Mouse (Mus musculus) ES-E14 (cell line): ENCODE measurements around the gene Efcab9.

Experiments
- HCFC1 ChIP-seq: IDR thresholded peaks from 2 replicates; pipeline ENCODE4 v1.6.1; 2012; ENCODE audit warnings: low read length, inconsistent platforms, borderline replicate concordance; ENCODE audit not compliant: insufficient read depth
- MAFK ChIP-seq: IDR thresholded peaks from 2 replicates; pipeline ENCODE4 v1.6.1; 2014; ENCODE audit warnings: mild to moderate bottlenecking, low read depth, low read length, inconsistent platforms; ENCODE audit not compliant: insufficient read depth
- ZC3H11A ChIP-seq: IDR thresholded peaks from 2 replicates; pipeline ENCODE4 v1.6.1; 2012; ENCODE audit warnings: low read depth, mild to moderate bottlenecking, inconsistent platforms, low read length, borderline replicate concordance
- ZNF384 ChIP-seq: IDR thresholded peaks from 2 replicates; pipeline ENCODE4 v1.6.1; 2012; ENCODE audit warnings: low read depth, low read length, inconsistent platforms

- TF ChIP-seq ZNF384 (no peak), ZC3H11A (no peak), HCFC1 (no peak), MAFK (no peak)
Measured at GRCm38 (mm10) chr11:32531871-32532764, at the start of gene Efcab9.
